Mouse (Mus musculus): ENCODE data around the gene Kpna6.

- TF ChIP-seq POLR2A (IDR thresholded peaks at IDR 0.05; ENCODE audit: borderline replicate concordance, extremely low read depth, insufficient read depth, insufficient read length, poor library complexity, severe bottlenecking) = no peak
- no peak for TF ChIP-seq CTCF (IDR thresholded peaks at IDR 0.05; ENCODE audit: borderline replicate concordance, extremely low read depth, insufficient read depth, insufficient read length)
Measured at GRCm38 (mm10) chr4:129625496-129625895, 47.1 kb downstream of the Kpna6 start.

All from brain, embryonic 14.5 days (tissue).